8 mouse cellular contexts compared by ENCODE assay signal in the genomic region with DNA sequence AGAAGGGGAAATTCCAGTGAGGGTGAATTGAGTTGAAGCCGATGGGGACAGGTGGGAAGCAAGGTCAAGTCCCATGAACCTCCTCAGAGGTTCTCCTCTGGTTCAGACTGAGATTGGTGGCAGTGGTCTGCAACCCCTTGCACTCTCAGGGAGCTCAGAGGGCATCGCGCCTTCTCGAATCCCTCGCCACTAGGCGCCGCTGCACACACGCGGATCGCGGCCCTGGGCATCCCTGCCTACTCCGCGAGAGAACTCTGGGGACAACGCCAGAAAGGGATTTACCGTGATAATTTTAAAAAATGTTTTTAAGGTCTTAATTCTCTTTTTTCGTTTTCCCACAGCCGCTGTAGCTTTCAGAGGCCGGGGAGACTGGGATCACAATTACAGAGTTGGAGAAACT. TPM values are rescaled to one million over a fixed set of nuclear protein-coding genes. Genes with fewer than 3 reads are reported as not detected.
A peak's percentile ranks its signal among the peaks of the same experiment; 100 is the strongest.
DNase-seq lines count a peak whose midpoint lies in the region; ATAC-seq and TF ChIP-seq lines count a peak whose summit lies in the region.

No protein-coding gene starts in this region.

- TF ChIP-seq CTCF in brain, embryonic 14.5 days (IDR thresholded peaks at IDR 0.05; ENCODE audit: borderline replicate concordance, extremely low read depth, insufficient read depth, insufficient read length) = peak; percentile 96

- no peak overlapping the region for H3K4me3 ChIP-seq in forebrain, embryonic 14.5 days (ENCODE audit: low read depth, low read length)
- no peak overlapping the region for H3K4me3 ChIP-seq in hindbrain, embryonic 15.5 days
- H3K4me3 ChIP-seq in midbrain, embryonic 15.5 days = no peak overlapping the region
- no peak overlapping the region for H3K4me3 ChIP-seq in stomach, embryonic 16.5 days (replicated peaks; ENCODE audit: low read length)

- no peak for ATAC-seq in cerebellum, adult (ENCODE audit: insufficient number of reproducible peaks, low FRiP score, low TSS enrichment)
- peak; percentile 56; the same call in 1 of the 2 replicates for ATAC-seq in forebrain, embryonic 14.5 days
- peak; percentile 85 for ATAC-seq in hindbrain, embryonic 15.5 days (ENCODE audit: low FRiP score, low read depth)
- peak; percentile 71 for ATAC-seq in midbrain, embryonic 15.5 days (replicated peaks)
- peak; percentile 65; the same call in 1 of the 2 replicates for ATAC-seq in stomach, embryonic 16.5 days (ENCODE audit: insufficient read depth, low FRiP score)

- no peak overlapping the region for H3K27ac ChIP-seq in forebrain, embryonic 14.5 days (ENCODE audit: low read depth, low read length)
- H3K27ac ChIP-seq in hindbrain, embryonic 15.5 days (replicated peaks) = no peak overlapping the region
- H3K27ac ChIP-seq in midbrain, embryonic 15.5 days = no peak overlapping the region
- H3K27ac ChIP-seq in stomach, embryonic 16.5 days (ENCODE audit: low read length) = no peak overlapping the region

- intact Hi-C loops in left cerebral cortex, postnatal 36 days (cut with DNase I) = loop anchor here (1.0 to 2.0 kb wide), 2 partner anchors 690 to 857 kb away; no protein-coding TSS in a partner anchor

- no peak for TF ChIP-seq POLR2A in brain, embryonic 14.5 days (IDR thresholded peaks at IDR 0.05; ENCODE audit: borderline replicate concordance, extremely low read depth, insufficient read depth, insufficient read length, poor library complexity, severe bottlenecking)

- H3K4me1 ChIP-seq in forebrain, embryonic 14.5 days (ENCODE audit: control insufficient read depth, insufficient read depth, low read length) = peaks cover 9% of the 10 kb centered on the region
- peaks cover 19% of the 10 kb centered on the region for H3K4me1 ChIP-seq in hindbrain, embryonic 15.5 days (replicated peaks)
- H3K4me1 ChIP-seq in midbrain, embryonic 15.5 days = peaks cover 31% of the 10 kb centered on the region
- H3K4me1 ChIP-seq in stomach, embryonic 16.5 days (ENCODE audit: control insufficient read depth, insufficient read depth, low read length) = peaks cover 10% of the 10 kb centered on the region

- H3K36me3 ChIP-seq in forebrain, embryonic 14.5 days (ENCODE audit: control insufficient read depth, insufficient read depth, low read length) = no peaks in the 10 kb centered on the region
- no peaks in the 10 kb centered on the region for H3K36me3 ChIP-seq in hindbrain, embryonic 15.5 days
- no peaks in the 10 kb centered on the region for H3K36me3 ChIP-seq in midbrain, embryonic 15.5 days (replicated peaks)
- no peaks in the 10 kb centered on the region for H3K36me3 ChIP-seq in stomach, embryonic 16.5 days (ENCODE audit: control insufficient read depth, insufficient read depth, low read length)

- H3K4me2 ChIP-seq in forebrain, embryonic 14.5 days (ENCODE audit: low read length) = peak overlapping the region; percentile 27; the same call in 1 of the 2 replicates
- H3K4me2 ChIP-seq in hindbrain, embryonic 15.5 days = no peak overlapping the region
- peak overlapping the region; percentile 11; the same call in 1 of the 2 replicates for H3K4me2 ChIP-seq in midbrain, embryonic 15.5 days
- no peak overlapping the region for H3K4me2 ChIP-seq in stomach, embryonic 16.5 days (ENCODE audit: low read depth, low read length)

- under 1% methylated on average over 18 of the region's 18 CpGs for WGBS in forebrain, embryonic 14.5 days
- WGBS in hindbrain, embryonic 15.5 days = 1% methylated on average over 18 of the region's 18 CpGs
- WGBS in midbrain, embryonic 15.5 days = under 1% methylated on average over 18 of the region's 18 CpGs
- under 1% methylated on average over 18 of the region's 18 CpGs for WGBS in stomach, embryonic 16.5 days

- no peak overlapping the region for H3K9ac ChIP-seq in forebrain, embryonic 14.5 days (ENCODE audit: low read length)
- no peak overlapping the region for H3K9ac ChIP-seq in hindbrain, embryonic 15.5 days
- H3K9ac ChIP-seq in midbrain, embryonic 15.5 days = no peak overlapping the region
- H3K9ac ChIP-seq in stomach, embryonic 16.5 days (ENCODE audit: low read length) = no peak overlapping the region

- no peaks in the 10 kb centered on the region for H3K9me3 ChIP-seq in forebrain, embryonic 14.5 days (replicated peaks; ENCODE audit: control insufficient read depth, low read length)
- H3K9me3 ChIP-seq in hindbrain, embryonic 15.5 days = no peaks in the 10 kb centered on the region
- H3K9me3 ChIP-seq in midbrain, embryonic 15.5 days = no peaks in the 10 kb centered on the region
- no peaks in the 10 kb centered on the region for H3K9me3 ChIP-seq in stomach, embryonic 16.5 days (replicated peaks; ENCODE audit: control insufficient read depth, low read length)

- peaks cover 44% of the 10 kb centered on the region for H3K27me3 ChIP-seq in forebrain, embryonic 14.5 days (replicated peaks; ENCODE audit: control insufficient read depth, insufficient read depth, low read length)
- peaks cover 91% of the 10 kb centered on the region for H3K27me3 ChIP-seq in hindbrain, embryonic 15.5 days
- H3K27me3 ChIP-seq in midbrain, embryonic 15.5 days (replicated peaks) = peaks cover 82% of the 10 kb centered on the region
- peaks cover 97% of the 10 kb centered on the region for H3K27me3 ChIP-seq in stomach, embryonic 16.5 days (ENCODE audit: control insufficient read depth, insufficient read depth, low read length)

- DNase-seq in cerebellum, adult 11 months = peak; percentile 28
- peak; percentile 91 for DNase-seq in brain, embryonic 14.5 days (ENCODE audit: low read depth)
- peak; percentile 90 for DNase-seq in forebrain, embryonic 14.5 days (ENCODE audit: low spot score)
- DNase-seq in left cerebral cortex, postnatal 36 days (ENCODE audit: low spot score in 2 of 2) = peak; percentile 69 to 78

RNA-seq across cellular contexts. Expression of a gene that starts 4.0 kb away (rescaled TPM):
- polyA plus RNA-seq in brain, embryonic 14.5 days (2012; rRNA removed) = 17.7 and 20.7 TPM in 2 replicates
- 9.3 and 9.4 TPM in 2 replicates for polyA plus RNA-seq in forebrain, embryonic 14.5 days (2014; fragmentation: Nextera tagmentation; extraction: Ambion mirVana)
- polyA plus RNA-seq in hindbrain, embryonic 15.5 days (2015; fragmentation: Nextera tagmentation; extraction: Ambion mirVana) = 0.57 and 0.85 TPM in 2 replicates
- total RNA-seq in left cerebral cortex, postnatal 36 days (2021) = 10 to 100 TPM; 12.5 to 21.3 TPM
- polyA plus RNA-seq in midbrain, embryonic 15.5 days (2015; fragmentation: Nextera tagmentation; extraction: Ambion mirVana) = 15.5 and 18.2 TPM in 2 replicates
- polyA plus RNA-seq in stomach, embryonic 16.5 days (2015; fragmentation: Nextera tagmentation; extraction: Ambion mirVana) = 0.25 and 0.56 TPM in 2 replicates

Comparison
In these comparisons a context has a peak if more than half of its experiments do, and no peak if none do; other contexts are left out.
1. DNase-seq: peak in every context shown above with its lines; median percentile 91 in brain, embryonic 14.5 days; 90 in forebrain, embryonic 14.5 days; 74 in left cerebral cortex, postnatal 36 days; 28 in cerebellum, adult 11 months.
2. H3K4me2 ChIP-seq: peak in forebrain, embryonic 14.5 days (single experiment) and midbrain, embryonic 15.5 days (single experiment); none in hindbrain, embryonic 15.5 days (single experiment) and stomach, embryonic 16.5 days (single experiment).